Mouse (Mus musculus) monocyte, adult 5-6 weeks (primary cell): ENCODE measurements around the gene Iars2. TPM values are rescaled to one million over a fixed set of nuclear protein-coding genes. Genes with fewer than 3 reads are reported as not detected.
A peak's percentile ranks its signal among the peaks of the same experiment; 100 is the strongest.
"Not testable (repeated sequence)": the region's sequence is repeated elsewhere in the genome, so short reads cannot be mapped to it uniquely, and the experiment has no call there.

Experiments
- ATAC-seq: fragments of 153-309, 156-312 bp; replicated peaks from 2 replicates; pipeline ENCODE4 v1.8.0; 2017; ENCODE audit warnings: mild to moderate bottlenecking; ENCODE audit not compliant: low TSS enrichment, insufficient number of reproducible peaks, severe bottlenecking, poor library complexity, low FRiP score
- total RNA-seq: library from RNA; stranded (forward); fragments of 200-1000, 200-491, 200-594 nt; gene quantifications from 3 replicates; pipeline ENCODE4 v1.2.3, GENCODE M21; 2017

The Iars2 gene
- total RNA-seq, 1 experiment from 2014 or later: 24.3 TPM

DNA sequence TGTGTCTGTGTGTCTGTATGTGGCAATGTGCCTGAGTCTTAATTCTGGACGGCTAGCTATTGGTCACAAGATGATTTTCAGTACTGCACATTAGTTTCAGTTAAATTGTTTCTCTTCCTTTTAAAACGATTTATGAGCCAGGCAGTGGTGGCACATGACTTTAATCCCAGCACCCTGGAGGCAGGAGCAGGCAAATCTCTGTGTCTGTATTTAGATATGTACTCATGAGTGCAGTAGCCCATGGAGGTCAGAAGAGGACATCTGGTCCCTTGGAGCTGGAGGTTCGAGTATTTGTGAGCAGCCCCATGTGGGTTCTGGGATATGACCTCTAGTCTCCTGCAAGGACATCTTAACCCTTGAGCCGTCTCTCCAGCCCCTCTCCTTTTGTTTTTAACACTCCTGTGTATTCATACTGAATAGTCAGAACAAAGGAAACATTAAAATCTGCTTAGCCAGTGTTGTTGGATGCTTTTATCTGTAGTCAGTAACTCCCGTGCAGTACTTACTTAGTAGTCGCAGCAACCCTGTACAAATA, 6.1 kb upstream of the Iars2 start:
- no peak for ATAC-seq

DNA sequence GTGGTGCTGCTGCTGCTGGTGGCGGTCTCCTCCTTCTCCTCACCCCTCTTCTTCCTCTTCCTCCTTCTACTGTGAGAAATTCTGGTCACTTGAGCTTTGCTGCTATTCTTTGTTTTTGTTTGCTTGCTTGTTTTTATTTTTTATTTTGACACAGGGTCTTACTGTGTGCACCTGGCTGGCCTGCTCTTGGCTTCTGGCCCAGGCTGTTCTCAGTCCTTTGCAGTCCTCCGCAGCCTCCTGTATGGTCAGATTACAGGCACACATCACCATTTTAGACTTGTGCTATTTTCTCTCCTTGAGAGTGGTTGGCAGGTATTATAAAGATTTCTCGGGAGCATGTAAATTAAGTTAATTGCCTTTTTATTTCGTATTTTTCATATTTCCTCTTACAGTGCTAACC, 4.9 kb upstream of the Iars2 start:
- ATAC-seq: no peak

- ATAC-seq: no peak
Observed at GRCm38 (mm10) chr1:185333651-185334050, 4.5 kb upstream of the Iars2 start.

- ATAC-seq: peak; percentile 74
Observed at GRCm38 (mm10) chr1:185331983-185332430, 2.8 kb upstream of the Iars2 start, which contains the start of gene Bpnt1. Gene Bpnt1 (plus strand): TSS chr1:185332149.

DNA sequence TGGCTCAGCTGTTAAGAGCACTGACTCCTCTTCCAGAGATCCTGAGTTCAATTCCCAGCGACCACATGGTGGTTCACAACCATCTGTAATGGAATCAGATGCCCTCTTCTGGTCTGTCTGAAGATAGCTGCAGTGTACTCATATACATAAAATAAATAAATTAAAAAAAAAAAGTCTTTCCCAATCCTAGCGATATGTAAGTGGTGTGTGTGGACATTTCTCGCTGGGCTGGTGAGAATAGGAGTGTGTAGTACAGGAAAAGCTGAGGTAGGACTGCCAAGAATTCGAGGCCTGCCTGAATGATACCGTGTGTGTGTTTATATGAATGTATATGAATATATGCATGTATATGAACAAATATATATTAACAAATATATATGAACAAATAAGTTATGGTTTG, 2.2 kb upstream of the Iars2 start:
- ATAC-seq: no peak

DNA sequence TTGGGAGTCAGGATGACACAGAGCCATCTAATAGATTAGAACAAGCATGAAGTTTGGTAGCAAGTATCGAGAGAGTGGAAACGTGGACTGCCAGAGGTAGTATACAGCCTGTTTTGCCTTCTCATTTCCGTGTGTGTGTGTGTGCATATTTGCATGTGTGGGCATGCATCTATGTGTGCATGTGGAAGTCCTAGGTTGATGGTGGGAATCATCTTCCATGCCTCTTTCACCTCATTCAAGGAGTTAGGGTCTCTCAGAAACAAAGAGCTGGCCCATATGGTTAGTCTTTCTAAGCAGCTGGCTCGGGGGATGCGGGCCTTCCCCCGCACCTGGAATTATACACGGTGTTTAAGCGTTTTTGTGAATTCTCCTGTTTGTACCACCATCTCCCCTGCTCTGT, 655 bp upstream of the Iars2 start:
- no peak for ATAC-seq

DNA sequence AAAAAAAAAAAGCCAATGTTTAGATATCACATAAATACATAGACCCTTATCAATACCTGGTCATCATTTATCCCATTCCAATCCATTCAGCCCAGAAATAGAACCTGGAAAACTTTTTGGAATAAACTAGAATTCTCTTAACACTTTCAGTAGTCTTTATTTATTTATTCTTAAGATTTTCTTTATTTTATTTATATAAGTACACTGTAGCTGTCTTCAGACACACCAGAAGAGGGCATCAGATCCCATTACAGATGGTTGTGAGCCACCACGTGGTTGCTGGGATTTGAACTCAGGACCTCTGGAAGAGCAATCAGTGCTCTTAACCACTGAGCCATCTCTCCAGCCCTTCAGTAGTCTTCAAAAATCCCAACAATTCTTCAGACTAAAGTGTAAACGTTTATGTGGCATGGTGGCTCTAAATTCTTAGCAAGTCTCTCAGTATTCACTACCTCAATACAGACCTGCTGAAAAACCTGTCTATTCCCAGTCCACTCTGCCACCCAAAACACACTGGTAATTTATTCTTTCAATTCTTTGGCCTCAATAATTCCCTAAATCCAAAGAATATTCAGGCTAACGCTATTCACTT, 1.3 kb downstream of the Iars2 start:
- not testable (repeated sequence) for ATAC-seq

DNA sequence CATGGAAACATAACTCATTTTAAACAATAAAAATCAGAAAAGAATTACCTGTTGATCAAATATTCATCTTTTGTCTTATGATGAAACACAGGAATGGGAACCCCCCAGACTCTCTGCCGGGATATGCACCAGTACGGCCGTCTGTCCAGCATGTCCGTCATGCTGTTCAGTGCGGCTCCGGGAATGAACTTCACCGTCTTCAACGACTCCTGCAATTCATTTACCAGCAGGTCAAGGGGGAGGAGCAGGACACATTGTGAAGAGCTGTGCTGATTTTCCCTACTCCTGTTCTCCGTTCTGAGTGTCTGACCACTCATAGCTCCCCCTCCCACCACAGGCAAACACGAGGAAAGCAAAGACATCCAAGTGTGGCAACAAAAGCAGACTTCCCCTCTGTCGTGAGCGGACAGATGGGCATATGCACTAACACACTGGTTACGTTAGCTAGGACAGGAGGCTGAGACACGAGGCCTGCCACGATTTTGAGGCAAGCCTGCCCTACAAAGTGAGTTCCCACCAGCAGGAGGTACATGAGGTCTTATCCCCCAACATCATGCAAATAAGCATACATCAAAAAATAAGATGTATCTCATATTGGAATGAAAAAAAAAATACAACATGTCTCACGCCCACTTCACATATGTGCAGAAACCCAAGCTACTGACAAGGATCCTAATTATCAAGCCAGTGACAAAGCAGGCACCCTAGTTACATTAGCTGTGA, 13.2 kb downstream of the Iars2 start:
- no peak for ATAC-seq

- no peak for ATAC-seq
Observed at GRCm38 (mm10) chr1:185314546-185314945, 14.7 kb downstream of the Iars2 start.

- ATAC-seq: no peak
Observed at GRCm38 (mm10) chr1:185311949-185312348, 17.2 kb downstream of the Iars2 start.

GRCm38 (mm10) chr1:185308908-185309307, 20.3 kb downstream of the Iars2 start:
- ATAC-seq: no peak

- no peak for ATAC-seq
Observed at GRCm38 (mm10) chr1:185308334-185308733, 20.9 kb downstream of the Iars2 start.

GRCm38 (mm10) chr1:185307645-185308044, 21.6 kb downstream of the Iars2 start:
- no peak for ATAC-seq

DNA sequence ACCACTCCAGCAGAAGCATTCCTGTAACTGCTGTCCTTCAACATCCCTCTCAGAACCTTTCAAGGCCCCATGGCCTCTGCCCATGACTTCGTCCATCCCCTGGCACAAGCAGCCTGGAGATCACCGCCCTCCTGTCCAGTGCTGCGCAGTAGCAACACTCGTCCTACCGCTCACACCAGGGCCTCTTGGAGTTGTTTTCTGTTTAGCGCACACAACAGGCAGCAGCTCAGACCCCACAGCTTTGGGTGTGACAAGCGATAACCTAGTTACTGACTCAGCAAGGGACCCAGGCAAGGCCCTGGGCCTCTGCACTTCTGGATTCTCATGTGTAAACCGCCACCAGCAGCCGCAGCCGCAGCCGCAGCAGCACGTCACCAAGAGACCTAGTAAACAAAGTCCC, 22.4 kb downstream of the Iars2 start:
- ATAC-seq: no peak

GRCm38 (mm10) chr1:185302816-185303215, 26.4 kb downstream of the Iars2 start:
- no peak for ATAC-seq

- ATAC-seq: no peak
Observed at GRCm38 (mm10) chr1:185298496-185298895, 30.7 kb downstream of the Iars2 start.

DNA sequence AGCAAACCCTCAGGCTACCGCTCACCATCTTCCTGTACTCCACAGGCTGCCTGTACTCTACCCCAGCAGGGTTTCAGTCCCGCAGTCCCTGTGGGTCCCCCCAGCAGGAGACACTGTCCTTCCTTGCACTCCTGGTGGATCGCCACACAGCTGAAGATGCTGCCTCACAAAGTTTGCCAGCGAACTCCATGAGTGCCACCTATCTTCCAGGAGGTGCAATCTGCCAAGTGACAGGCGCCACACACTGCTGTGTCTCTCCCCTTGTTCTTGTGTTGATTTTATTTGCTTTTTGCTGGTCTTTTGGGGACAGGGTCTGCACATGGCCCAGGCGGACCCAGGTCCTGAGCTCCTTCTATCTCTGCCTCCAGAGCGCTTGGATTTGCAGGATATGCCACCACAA, 32.3 kb downstream of the Iars2 start:
- no peak for ATAC-seq

DNA sequence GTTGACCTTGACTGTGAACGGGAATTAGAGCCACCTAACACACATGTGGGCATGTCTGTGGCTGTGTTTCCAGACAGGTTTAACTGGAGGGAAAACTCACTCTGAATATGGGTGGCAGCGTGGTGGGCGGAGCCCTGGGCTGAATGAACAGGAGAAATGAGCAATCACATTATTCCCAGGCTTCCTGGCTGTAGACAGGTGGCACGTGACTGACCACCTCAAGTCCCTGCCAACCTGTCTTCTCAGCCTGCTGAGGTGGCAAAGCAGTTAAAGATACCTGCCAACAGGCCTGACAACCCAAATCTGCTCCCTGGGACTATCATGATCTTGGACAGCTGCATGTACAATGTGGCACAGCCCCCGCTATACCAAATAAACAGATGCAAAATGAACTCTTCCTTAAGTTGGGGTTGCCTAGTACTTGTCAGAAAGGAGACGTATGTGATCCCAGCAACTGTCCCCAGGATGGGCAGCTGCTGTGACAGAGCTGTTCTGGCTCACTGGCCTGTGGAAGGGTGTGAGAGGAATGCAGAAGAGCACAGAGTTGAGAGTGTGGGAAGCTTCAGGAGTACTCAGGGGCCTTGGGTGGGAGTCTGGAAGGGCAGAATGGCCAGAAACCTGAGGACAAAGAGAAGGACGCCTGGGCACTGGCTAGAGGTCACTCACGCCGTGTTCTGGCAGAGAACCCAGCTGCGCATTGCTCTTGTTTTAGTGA, 36.4 kb downstream of the Iars2 start:
- no peak for ATAC-seq

GRCm38 (mm10) chr1:185291336-185291735, 37.9 kb downstream of the Iars2 start:
- no peak for ATAC-seq

GRCm38 (mm10) chr1:185289231-185289630, 40.0 kb downstream of the Iars2 start:
- no peak for ATAC-seq
